Mouse (Mus musculus) gonadal fat pad, adult 2 months (tissue): Measurements from ENCODE around the gene Gm44596. TPM values are rescaled to one million over a fixed set of nuclear protein-coding genes. Genes with fewer than 3 reads are reported as not detected.

Source experiments
- DNase-seq: peaks from one replicate; pipeline ENCODE4 v3.0.0-alpha.2; 2012; ENCODE audit warnings: low read depth
- polyA plus RNA-seq: library from polyadenylated mRNA; depleted of rRNA; stranded (reverse); fragments of >200 nt; gene quantifications from 2 replicates; pipeline ENCODE4 v1.2.3, GENCODE M21; 2012; rRNA removed

Gene Gm44596
- not detected in 2 replicates for polyA plus RNA-seq

DNA sequence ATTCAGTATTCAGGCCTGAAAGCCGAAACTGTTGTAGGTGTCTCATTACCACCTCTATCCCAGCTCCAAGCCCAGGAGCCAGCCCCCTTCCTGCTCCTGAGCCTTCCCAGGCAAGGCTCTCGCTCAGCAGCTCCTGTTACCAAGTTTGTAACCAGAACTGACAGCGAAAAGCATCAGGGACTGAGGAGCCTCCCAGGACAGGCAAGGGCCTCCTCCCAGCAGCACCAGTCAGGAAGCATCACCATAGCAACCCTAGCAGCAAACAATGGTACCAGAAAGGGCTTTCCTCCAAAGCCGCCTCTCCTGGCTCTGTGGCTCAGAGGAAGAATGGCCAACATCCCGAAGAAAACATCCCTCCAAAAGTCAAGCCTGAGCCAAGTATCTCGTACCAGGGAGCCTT is at the start of gene Gm44596, which contains the start of gene Tex52:
TSS of gene Gm44596 (plus strand) at position 312 of the 400 bp plus-strand sequence.
TSS of gene Tex52 (plus strand) at position 265 of the 400 bp plus-strand sequence.
- no peak for DNase-seq

DNA sequence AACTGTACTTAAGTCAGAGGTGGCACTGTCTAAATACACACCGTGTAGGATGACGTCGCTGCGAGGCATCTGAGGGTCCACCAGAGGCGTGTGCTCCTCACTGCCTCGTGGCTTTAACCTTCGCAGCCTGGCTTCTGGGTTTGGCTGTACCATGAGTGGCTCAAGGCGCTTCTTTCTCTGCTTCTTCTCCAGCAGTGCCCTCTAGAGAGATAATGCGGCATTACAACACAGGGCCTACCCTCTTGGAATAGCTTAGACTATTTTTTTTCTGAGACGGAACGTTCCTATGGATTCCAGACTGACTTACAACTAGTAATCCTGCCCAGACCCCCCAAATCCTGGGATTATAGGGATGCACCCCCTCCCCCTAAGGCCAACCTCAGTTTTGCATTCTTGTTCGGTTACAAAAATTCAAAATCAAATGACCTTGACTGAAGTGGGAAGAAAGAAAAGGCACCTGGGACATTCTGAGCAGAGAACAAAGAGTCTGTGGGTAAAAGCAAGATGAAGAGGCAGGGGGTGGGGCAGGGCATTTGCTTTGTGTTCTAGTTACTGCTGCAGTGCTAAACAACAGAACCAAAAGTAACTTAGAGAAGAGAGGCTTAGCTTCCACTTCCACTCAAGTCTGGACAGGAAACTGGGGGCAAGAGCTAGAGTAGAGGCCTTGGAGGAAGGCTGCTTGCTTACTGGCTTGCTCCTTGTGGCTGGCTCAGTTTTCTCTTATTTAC is 40.7 kb upstream of the Gm44596 start:
- DNase-seq = no peak

DNA sequence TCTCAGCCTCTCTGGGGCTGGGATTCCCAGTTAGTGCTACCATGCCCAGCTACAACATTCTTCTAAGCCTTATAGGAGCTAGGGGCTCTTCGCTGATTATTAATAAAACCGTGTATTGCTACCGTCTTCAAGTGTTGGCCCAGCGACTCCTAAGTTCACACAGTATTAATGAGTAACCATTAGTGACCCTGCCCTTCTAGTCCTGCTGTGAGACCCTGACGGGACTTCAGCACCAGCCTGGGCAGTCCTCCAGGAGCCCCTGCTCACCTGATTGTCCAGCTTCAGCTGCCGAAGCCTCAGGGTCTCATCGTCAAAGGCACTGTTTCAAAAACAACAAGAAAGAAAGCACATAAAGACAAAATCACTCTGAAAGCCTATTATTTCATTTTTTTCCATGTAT is 37.8 kb upstream of the Gm44596 start:
- no peak for DNase-seq

DNA sequence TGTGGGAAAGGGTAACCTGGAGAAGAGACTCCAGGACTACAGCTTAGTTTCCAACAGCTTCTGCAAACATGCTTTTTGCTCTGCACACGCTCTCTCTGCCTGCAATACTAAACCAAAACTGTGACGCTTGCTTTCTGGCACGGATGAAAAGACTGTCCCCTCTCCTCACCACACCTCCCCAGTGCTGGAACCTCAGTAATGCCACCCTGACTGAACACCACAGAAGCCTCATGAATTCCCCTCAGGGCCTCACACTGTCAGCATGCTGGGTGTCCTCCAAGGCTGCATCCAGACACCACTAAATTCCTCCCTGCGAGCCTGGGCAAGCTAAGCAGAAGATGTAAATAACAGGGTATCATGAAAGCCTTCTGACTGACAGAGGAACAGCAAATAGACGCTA is 36.4 kb upstream of the Gm44596 start:
- no peak for DNase-seq

DNA sequence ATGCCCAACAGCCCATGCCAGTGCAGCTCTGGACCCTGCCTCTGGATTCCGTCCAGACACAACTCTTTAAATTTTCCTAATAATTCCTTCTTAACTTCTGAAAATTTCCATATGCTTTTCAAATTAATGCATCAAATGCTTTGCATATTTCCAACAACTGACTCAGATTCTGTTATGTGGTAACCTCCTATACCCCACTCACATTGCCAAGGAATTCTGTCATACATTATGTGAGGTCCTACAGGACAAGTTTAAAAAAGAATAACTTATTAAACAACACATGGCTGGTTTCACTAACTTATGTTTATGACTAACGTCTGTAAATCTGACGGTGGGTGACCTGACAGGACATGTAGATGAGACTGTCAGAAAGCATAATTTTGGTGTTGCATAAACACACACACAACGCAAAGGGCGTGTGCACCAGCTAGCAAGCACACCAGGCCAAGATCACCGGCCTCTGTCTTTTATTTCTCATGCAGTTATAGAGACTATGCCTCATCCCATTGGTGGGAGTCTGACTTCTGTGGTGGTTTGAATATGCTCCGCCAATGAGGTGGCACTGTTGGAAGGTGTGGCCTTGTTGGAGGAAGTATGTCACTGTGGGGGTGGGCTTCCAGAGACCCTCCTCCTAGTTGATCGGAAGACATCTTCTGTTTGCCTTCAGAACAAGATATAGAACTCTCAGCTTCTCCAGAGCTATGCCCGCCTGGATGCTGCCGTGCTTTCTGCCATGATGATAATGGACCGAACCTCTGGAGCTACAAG is 33.2 kb upstream of the Gm44596 start:
- no peak for DNase-seq

DNA sequence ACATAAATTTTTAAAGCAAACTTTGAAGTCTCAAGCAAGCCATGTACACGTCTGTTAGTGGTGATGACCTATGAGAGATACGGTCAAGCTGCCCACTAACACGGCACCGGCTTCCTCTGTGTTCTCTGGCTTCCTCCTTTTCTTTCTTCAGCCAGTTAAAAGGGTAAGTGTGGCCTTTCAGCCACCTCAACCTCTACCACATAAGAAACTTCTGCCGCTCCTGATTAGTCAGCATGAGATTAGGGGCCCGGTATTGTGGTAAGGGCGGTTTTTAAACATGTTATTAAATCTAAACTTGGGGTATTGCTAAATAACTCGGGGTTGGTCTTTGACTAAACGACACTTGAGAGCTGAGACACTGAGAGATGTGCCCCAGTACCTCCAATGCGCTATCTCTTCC is 29.7 kb upstream of the Gm44596 start:
- DNase-seq = no peak

DNA sequence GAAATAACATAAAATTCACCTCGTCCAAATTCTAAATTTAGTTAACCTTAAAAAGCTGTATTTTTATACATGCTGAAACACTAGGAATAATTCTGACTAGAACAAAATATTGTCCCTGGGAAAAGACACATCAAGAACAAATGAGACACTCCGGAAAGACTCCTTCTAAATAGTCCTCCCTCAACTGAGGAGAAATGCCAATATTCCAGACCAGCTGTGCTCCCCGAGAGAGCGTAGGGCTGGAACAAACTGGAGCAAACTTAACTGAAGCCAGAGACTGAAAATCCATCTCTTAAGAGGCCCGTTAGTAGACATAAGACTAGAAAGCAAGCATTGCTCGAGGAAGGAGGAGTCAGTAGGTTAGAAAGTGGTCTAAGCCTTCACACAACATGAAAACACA is 28.5 kb upstream of the Gm44596 start:
- DNase-seq = no peak

DNA sequence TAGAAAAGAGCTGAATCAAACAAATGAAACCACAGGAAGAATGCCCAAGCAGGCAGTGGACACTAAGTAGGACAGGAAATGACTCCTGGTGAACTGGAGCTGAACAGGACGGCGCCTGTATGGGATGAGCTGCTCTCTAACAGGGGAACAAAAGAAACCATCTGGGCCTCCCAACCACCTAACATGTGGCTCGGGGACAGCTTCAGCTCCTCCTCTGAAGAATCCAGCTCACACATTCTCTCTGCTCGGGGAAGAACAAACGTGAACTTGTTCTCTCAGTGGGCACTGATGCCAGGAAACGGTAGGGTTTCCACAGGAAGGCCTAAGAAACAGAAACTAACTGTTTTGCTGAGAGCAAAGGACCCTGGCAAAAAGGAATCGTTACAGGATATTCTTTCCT is 25.6 kb upstream of the Gm44596 start:
- DNase-seq = no peak

DNA sequence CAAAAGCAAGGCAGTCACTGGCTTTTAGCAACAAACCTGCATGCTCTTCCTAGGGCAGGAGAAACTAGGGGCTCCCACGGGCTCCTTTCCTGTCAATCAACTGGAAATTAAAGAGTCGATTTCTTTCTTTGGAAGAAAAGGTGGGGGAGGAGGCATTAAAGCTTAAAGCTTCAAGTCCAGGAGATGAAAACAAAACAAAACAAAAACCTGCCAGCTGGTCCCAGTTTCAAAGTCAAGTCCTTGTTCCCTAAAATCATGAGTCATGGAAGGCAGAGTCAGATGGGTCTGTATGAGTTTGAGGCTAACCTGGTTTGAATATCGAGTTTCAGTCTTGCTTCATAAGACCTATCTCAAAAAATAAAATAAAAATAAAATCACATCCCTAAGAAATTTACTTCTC is 21.2 kb upstream of the Gm44596 start:
- no peak for DNase-seq

DNA sequence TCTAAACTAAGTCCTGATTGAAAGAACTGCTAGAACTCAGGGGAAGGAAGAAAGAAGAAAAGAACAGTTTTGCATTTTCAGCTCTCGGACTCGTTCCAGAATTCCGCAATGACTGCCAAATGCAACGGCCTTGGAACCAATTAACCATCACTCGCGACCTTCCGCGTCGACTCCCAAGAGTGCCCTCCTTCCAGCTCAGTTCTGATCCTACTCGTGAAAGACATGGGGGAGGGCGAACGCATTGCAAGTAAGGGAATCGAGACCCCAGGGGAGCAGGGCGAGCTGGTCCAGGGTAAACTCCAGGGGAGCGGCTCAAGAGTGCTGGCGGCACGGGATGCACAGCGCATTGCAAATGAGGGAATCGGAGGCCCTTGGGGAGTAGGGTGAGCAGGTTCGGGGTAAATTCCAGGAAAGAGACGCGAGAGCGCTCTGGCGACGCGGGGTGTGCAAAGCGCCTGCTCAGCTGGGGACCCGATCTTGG is 20.1 kb upstream of the Gm44596 start:
- DNase-seq = no peak

DNA sequence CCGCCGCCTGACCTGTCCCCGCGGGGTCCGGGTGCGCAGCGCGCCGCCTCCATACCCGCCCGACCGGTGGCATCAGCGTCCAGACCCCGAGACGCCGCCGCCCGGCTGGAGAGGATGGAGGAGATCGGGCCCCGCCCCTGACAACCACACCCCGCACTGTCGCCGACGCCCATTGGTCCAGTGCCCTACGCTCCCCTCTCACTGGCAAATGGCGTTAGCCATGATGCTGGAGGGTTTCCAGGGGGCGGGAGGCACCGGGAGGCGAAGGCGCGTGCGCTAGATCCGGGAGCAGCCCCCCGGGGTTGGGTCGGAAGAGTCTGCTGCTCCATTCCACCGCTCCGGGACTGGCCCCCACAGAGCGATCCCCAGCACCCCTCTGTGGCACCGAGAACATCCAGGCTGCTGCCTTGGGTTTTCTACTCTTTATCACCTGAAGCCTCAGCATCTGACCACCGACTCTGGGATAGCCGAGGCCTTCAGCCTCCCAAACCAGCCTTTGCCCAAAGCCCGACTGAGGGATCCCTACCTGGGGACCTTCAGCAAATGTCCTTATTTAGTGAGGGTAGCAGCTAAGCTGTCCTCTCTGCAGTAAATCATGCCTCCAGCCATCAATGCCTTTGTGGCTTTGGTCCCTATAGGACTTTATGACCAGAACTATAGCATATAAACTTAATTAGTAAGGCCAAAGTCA is 19.4 kb upstream of the Gm44596 start, which contains the start of gene Tulp3:
TSS of gene Tulp3 (minus strand) at position 126 of the 691 bp plus-strand sequence.
- DNase-seq = no peak

DNA sequence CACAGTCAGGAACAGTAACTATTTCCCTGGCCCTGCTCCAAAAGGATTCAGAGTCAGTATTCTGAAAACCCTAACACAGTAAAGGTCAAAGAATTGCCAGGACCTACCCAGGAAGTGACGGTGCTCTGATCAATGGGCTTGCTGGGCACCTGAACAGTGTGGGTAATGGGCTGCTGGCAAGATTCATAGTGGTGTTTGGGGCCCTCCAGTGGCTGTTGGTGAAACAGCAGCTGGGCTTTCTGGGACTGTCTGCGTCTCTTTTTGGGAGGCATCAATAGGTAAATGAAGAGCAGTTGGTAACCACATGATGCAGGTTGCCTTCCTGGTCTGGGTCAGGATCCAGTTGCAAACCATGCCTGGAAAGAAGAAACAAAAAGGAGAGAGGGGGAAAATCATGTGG is 16.3 kb upstream of the Gm44596 start:
- DNase-seq = no peak

DNA sequence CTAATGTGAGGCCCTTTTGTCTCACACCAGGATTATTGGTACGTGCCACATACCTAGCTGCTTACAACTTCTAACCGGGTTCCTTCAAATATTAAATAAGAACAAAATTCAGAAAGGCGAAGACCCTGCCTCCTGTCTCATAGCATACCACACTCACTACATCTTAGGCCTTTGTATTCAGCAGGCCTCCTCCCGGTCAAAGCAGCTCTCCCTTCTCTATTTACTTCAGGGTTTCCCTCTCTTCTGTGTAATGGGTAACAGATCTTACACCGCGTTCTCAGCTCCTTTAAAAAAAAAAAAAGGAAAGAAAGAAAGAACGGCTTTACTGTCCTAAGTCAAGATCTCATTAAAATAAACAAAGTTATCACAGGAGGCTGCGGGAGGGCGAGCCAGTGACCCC is 13.4 kb upstream of the Gm44596 start:
- DNase-seq = no peak

DNA sequence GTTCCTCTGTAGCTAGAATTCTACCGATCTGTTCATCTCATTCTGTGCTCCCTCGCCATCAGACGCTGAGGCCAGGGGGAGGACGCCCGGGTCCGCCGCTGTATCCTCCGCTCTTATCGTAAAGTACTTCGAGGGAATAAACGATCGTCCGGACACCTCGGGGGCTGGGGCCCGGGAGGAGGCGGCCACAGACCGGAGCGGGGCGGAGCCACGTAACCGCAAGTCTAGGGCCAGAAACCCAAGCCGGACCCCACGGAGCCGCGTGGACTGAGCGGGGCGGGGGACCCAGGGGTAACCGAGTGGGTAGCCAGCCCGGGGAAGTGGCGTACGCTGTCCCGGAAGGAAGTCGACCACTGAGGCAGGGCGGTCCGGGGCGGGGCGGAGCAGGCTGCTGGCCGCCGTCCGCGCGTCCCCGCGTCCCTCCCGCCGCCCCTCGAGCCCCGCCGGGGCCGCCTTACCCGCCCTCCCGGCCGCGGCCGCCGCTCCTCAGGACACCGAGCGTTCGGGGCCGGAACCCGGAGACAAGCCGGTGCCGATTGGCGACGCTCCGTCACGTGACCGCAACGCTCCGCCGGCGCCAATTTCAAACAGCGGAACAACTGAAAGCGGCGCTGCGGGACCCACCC is 12.8 kb upstream of the Gm44596 start, which contains the start of the genes Rhno1 and Foxm1:
TSS of gene Rhno1 (minus strand) at position 531 of the 626 bp plus-strand sequence.
TSS of gene Foxm1 (plus strand) at position 587 of the 626 bp plus-strand sequence.
- DNase-seq = no peak

DNA sequence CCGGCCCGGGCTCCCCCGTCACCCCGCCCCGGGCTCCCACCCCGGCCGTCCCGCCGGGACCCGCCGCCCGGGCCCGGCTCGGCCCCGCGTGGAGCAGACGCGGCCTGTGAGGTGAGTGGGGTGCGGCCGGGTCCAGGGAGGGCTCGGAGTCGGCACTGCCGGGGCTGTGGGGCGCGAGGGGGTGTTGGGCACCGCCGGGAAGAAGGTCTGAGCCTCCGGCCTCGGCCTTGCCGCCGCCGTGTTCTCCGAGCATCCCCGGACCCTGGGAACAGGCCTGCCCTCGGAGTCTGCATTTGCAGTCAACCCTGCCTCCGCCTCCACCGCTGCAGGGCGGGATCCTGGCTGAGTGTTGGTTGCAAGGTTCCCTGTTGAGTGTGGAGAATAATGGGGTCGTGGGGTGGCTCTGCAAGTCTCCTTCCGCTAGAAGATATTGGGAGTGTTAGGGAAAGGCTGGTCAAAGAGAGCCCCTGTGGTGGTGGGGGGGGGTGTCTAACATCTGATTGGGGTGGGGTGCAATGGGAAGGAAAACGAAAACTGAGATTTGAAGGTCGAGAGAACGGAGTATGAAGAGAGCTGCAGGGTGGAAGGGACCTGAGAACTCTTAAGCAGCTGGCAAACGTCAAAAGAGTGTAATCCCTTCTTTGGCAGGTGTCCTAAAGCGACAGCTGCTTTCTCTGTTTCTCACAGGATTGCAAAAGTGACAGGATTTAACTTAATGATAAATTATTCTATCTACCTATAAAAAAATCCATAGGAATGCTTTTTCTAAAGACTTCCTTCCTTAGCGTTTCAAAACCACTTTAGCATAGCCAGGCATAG is 12.1 kb upstream of the Gm44596 start:
- DNase-seq = peak; percentile 80

DNA sequence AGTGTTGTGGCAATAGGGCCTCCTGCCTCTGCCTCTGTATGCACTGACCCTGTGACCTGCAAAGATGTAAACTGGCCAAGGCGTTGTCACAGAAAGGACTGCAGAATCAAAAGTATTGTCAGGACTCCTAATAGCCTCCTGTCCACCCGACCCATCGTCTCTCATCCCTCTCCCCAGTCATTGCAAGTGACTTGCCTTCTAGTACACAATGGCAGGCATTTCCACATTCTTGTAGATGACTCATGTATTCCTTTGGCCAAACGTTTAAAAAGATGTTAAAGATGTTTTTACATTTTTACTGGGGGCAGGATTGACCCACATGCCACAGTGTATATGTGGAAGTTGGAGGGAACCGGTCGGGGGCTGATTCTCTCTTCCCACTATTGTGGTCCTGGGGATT is 10.6 kb upstream of the Gm44596 start:
- no peak for DNase-seq

DNA sequence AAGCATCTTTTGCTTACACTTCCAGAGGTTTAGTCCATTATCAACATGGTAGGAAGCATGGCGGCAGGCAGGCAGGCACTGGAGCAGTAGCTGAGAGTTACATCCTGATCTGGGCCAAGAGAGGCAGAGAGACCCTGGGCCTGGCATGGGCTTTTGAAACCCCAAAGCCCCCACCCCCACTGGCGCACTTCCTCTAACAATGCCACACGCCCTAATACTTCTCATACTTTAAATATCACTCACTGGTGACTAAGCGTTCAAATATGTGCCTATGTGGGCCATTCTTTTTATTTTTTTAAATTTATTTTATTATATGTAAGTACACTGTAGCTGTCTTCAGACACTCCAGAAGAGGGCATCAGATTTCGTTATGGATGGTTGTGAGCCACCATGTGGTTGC is 8.8 kb upstream of the Gm44596 start:
- DNase-seq = no peak

DNA sequence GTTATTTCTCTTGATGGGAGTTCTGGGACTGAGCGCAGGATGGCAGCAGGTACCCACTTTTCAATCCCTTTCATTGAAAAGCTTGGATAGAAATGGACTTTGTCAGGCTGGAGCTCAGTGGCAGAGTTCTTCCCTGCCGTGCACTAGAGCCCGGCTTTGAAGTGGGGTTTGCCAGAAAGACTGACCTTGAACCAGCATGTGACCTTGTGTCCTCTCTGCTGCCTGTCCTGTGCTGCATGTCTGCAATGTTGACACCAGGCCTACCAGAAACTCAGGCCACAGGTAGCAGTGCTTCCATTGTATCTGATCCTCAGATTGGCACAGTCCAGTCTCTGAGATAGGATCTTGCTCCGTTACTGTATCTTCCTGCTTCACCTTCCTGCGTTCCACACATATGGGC is 5.3 kb upstream of the Gm44596 start:
- no peak for DNase-seq

DNA sequence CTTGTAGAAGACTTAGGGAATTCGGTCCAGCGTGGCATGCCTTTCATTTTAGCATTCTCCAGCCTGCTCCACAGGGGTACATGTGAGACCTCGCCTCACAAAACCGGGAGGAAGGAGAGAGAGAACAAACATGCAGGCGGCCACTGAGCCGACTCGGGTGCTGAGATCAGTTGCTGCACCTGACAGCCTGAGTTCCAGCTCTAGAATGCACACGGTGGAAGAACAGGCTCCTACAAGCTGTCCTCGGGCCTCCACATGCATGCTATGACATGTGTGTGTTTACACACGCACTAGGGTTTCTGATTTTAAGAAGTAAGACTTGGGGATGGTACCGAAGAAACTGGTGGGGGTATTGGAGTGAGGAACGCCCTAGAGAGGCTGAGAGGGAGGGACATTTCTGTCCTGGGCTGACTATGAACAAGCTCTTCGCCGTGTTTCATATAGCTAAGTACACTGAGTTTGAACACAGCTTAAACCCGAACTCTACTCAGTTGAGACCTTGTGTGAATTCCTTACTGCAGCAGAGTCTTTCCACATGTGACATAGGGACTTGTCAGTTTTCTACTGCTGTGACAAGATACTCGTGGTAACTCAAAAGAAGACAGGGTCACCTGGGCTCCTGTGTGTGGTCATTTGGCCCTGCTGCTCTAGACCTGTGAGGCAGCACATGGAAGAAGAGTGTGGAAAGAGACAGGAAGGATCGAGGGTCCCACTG is 1.2 kb downstream of the Gm44596 start:
- no peak for DNase-seq

DNA sequence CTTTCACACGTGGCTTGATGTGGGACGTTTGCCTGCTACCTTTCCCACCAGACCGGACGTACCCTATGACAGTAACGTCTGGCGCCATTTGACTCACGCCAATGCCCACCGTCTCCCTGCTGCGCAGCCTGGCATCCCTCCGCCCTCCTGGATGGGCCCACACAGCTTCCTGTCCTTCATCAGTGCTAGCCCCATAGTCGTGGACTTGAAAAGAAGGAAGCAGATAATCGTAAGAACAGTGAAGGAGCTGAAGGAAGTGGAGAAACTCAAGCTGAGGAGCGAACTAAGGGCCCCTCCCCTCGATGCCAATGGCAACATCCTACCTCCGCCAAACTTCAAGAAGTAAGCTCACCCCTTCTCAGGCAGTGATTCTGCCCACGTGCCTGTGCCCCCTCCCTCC is 4.3 kb downstream of the Gm44596 start:
- no peak for DNase-seq
